Mouse (Mus musculus): Measurements from ENCODE around the gene Bdh2.

GRCm38 (mm10) chr3:135273047-135273446 is 8.0 kb upstream of the Bdh2 start:
- TF ChIP-seq POLR2A (IDR thresholded peaks at IDR 0.05; ENCODE audit: insufficient read length, low read depth) = no peak
- no peak for TF ChIP-seq USF1 (IDR thresholded peaks at IDR 0.05; ENCODE audit: low read depth)
- no peak for TF ChIP-seq TCF12 (IDR thresholded peaks at IDR 0.05; ENCODE audit: insufficient read depth, poor library complexity, severe bottlenecking)
- no peak for TF ChIP-seq E2F4 (IDR thresholded peaks at IDR 0.05; ENCODE audit: insufficient read depth)
- TF ChIP-seq MAX (IDR thresholded peaks at IDR 0.05; ENCODE audit: low read depth) = no peak
- TF ChIP-seq POLR2AphosphoS2 (IDR thresholded peaks at IDR 0.05; ENCODE audit: insufficient read length, low read depth) = no peak
- TF ChIP-seq MYOD1 (IDR thresholded peaks at IDR 0.05; ENCODE audit: control insufficient read depth in 1 of 3, insufficient read length in 2 of 3, low read depth in 2 of 3) = no peak
- no peak for TF ChIP-seq MYOG (IDR thresholded peaks at IDR 0.05; ENCODE audit: control insufficient read depth in 1 of 3, insufficient read depth in 1 of 3, insufficient read length in 2 of 3, low read depth in 2 of 3)
- no peak for TF ChIP-seq SRF (IDR thresholded peaks at IDR 0.05; ENCODE audit: control insufficient read depth, insufficient read length, low read depth)
- no peak for TF ChIP-seq CEBPB (IDR thresholded peaks at IDR 0.05; ENCODE audit: insufficient read depth, poor library complexity, severe bottlenecking)
- TF ChIP-seq TCF3 (IDR thresholded peaks at IDR 0.05; ENCODE audit: insufficient read length, low read depth) = no peak
- TF ChIP-seq REST (IDR thresholded peaks at IDR 0.05; ENCODE audit: insufficient read depth, insufficient read length) = no peak
